Mouse (Mus musculus) hindbrain, embryonic 14.5 days (tissue): ENCODE data around the gene Fam167b. TPM values are rescaled to one million over a fixed set of nuclear protein-coding genes. Genes with fewer than 3 reads are reported as not detected.
A peak's percentile ranks its signal among the peaks of the same experiment; 100 is the strongest.
"Not testable (repeated sequence)": the region's sequence is repeated elsewhere in the genome, so short reads cannot be mapped to it uniquely, and the experiment has no call there.

ENCODE experiments used
- ATAC-seq: fragments of 200-750 bp; cut with Nextera tagmentation; 2 replicates; pipeline ENCODE4 v1.8.0; 2017; ENCODE audit warnings: moderate number of reproducible peaks, mild to moderate bottlenecking, moderate TSS enrichment, moderate library complexity; ENCODE audit not compliant: low FRiP score
- DNase-seq: peaks from one replicate; pipeline ENCODE4 v3.0.0-alpha.2; 2015; ENCODE audit warnings: low spot score
- H3K27ac ChIP-seq: fragments of 300-500 bp; sonication (generic); 2 replicates; pipeline ENCODE4 v1.5.1; 2014; ENCODE audit warnings: mild to moderate bottlenecking, moderate library complexity
- H3K27me3 ChIP-seq: fragments of 300-500 bp; sonication (generic); 2 replicates; pipeline ENCODE4 v1.6.1; 2014; ENCODE audit warnings: mild to moderate bottlenecking, low read length, mixed read lengths; ENCODE audit not compliant: control insufficient read depth, insufficient read depth
- H3K36me3 ChIP-seq: fragments of 300-500 bp; sonication (generic); replicated peaks from 2 replicates; pipeline ENCODE4 v1.6.1; 2014; ENCODE audit not compliant: control insufficient read depth, insufficient read depth
- H3K4me1 ChIP-seq: fragments of 300-500 bp; sonication (generic); replicated peaks from 2 replicates; pipeline ENCODE4 v1.6.1; 2014; ENCODE audit warnings: antibody characterized with exemption, low read length, mixed read lengths; ENCODE audit not compliant: control insufficient read depth, insufficient read depth
- H3K4me2 ChIP-seq: fragments of 300-500 bp; sonication (generic); replicated peaks from 2 replicates; pipeline ENCODE4 v1.6.1; 2014; ENCODE audit warnings: mild to moderate bottlenecking, moderate library complexity
- H3K4me3 ChIP-seq: fragments of 300-500 bp; sonication (generic); replicated peaks from 2 replicates; pipeline ENCODE4 v1.5.1; 2014; ENCODE audit warnings: mild to moderate bottlenecking, low read length
- H3K9ac ChIP-seq: fragments of 300-500 bp; sonication (generic); 2 replicates; pipeline ENCODE4 v1.6.1; 2014
- H3K9me3 ChIP-seq: fragments of 300-500 bp; sonication (generic); 2 replicates; pipeline ENCODE4 v1.6.1; 2016; ENCODE audit warnings: low read length; ENCODE audit not compliant: control insufficient read depth
- WGBS: fragments of 180-500 bp; shearing (Covaris S2); extraction: QIAGEN DNeasy Blood & Tissue Kit; methylation state at CpG from one replicate; pipeline ENCODE4 v1.1.7; 2014; 5-methylcytosine and 5-hydroxymethylcytosine counted together
- microRNA-seq: library from miRNA; unstranded; fragments of <30 nt; microRNA quantifications from one replicate; pipeline ENCODE4, GENCODE M21; 2016
- polyA plus RNA-seq: library from polyadenylated mRNA; unstranded; fragments of >200 nt; fragmentation: Nextera tagmentation; extraction: Ambion mirVana; gene quantifications from 2 replicates; pipeline ENCODE4 v1.2.1, GENCODE M21; 2014

Fam167b gene
- polyA plus RNA-seq, 1 experiment from 2014 or later = 1.0 TPM

DNA sequence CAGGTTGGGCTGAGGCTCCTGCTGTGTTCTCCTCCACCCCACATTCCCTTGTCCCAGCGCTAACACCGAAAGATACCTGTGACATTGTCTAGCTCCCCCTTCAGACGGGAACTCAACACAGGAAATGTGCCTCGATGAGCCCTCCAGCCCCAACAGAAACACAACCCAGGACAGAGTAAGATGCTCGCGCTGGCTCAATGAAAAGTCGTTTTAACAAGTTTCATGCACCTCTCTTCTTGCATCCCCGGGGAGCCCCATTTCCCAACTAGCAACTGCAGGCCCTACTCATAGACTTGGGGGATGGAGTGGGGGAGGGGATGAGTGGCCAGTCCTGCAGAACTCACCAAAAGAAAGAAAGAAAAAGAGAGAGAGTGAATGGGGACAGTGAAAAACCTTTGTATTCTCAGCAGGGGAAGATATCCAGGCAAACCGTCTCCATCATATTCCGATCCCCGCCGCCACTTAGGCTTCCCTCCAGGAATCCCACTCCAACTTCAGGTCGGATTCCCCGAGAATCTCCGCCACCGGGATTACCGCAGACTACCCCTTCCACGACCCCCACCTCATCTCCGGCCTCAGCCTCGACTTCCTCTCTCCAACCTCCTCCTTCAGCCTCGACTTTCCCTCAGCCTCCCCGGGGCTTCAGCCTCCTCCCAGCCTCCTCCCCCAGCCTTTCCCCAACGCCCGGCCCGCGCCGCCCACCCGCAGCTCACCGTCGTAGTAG, 36.3 kb downstream of the Fam167b start:
- peak overlapping the region; percentile 86 for H3K4me3 ChIP-seq
- H3K4me1 ChIP-seq = peaks cover 11% of the 10 kb centered on the region
- peak overlapping the region; percentile 85 for H3K4me2 ChIP-seq
- peak overlapping the region; percentile 77 for H3K27ac ChIP-seq
- no peaks in the 10 kb centered on the region for H3K9me3 ChIP-seq
- no peaks in the 10 kb centered on the region for H3K27me3 ChIP-seq
- ATAC-seq (no peak; the same call in none of the 2 replicates), DNase-seq (peak; percentile 31)
- under 1% methylated on average over 30 of the region's 30 CpGs for WGBS
- H3K9ac ChIP-seq = peak overlapping the region; percentile 85
- 0 out of 2 replicates have a peak, but pooled peaks cover 3% of the 10 kb centered on the region for H3K36me3 ChIP-seq

DNA sequence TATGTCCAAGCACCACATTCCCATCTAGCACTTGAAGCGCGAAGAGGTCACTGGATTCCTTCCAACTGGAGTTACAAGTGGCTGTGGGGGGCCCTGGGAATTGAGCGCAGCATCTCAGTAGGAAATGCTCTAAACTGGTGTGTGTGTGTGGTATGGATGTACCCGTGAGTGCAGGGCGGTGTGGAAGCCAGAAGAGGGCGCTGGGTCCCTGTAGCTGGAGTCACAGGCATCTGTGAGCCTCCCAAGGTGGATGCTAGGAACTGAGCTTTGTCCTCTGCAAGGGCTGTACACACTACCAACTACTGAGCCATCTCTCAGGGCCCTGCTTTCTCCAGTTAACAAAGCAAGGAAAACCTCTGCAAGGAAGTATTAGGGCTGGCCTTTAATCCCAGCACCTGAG, 38.3 kb downstream of the Fam167b start:
- no peaks in the 10 kb centered on the region for H3K9me3 ChIP-seq
- no peaks in the 10 kb centered on the region for H3K27me3 ChIP-seq
- H3K27ac ChIP-seq = no peak overlapping the region
- H3K4me1 ChIP-seq = peaks cover 11% of the 10 kb centered on the region
- DNase-seq = no peak
- H3K9ac ChIP-seq = no peak overlapping the region
- H3K4me3 ChIP-seq = no peak overlapping the region
- WGBS = 90% methylated on average over 6 of the region's 6 CpGs
- H3K36me3 ChIP-seq = 0 out of 2 replicates have a peak, but pooled peaks cover 3% of the 10 kb centered on the region
- no peak for ATAC-seq
- no peak overlapping the region for H3K4me2 ChIP-seq

DNA sequence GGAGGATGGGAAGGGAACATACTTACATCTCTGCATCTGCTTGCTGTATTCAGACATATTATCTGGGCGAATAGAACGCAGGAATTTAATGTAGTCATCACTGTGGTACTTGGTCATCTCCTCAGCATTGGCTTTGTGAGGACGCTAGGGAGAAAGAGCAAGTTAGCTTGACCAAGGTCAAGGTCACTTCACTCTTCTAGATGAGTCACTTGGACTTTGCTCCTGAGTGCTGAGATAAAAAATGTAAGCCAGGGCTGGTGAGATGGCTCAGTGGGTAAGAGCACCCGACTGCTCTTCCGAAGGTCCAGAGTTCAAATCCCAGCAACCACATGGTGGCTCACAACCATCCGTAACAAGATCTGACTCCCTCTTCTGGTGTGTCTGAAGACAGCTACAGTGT, 49.4 kb downstream of the Fam167b start:
- ATAC-seq, H3K9me3 ChIP-seq, DNase-seq, H3K9ac ChIP-seq, H3K4me3 ChIP-seq, H3K4me1 ChIP-seq, H3K27ac ChIP-seq, H3K4me2 ChIP-seq, H3K27me3 ChIP-seq: not testable (repeated sequence)
- peaks cover 83% of the 10 kb centered on the region for H3K36me3 ChIP-seq
- WGBS = 95% methylated on average over 5 of the region's 6 CpGs

Small RNA genes lying within 50 kb of the gene (microRNA-seq; reads per million reads assigned to microRNA genes)
- gene Mir8119 = not detected

Other genes with a start within 250 kb of the Fam167b start
- 251 and 261 TPM in 2 replicates for gene Rbbp4, start 243.2 kb downstream of the Fam167b start, polyA plus RNA-seq
- gene Zbtb8os, start 242.9 kb downstream of the Fam167b start, polyA plus RNA-seq = 17.7 and 23.7 TPM in 2 replicates
- gene Zbtb8a, start 200.4 kb downstream of the Fam167b start, polyA plus RNA-seq = 11.4 and 14.6 TPM in 2 replicates
- gene Zbtb8b, start 137.7 kb downstream of the Fam167b start, polyA plus RNA-seq = 15.0 and 17.6 TPM in 2 replicates
- gene Bsdc1, start 117.0 kb downstream of the Fam167b start, polyA plus RNA-seq = 29.5 and 33.8 TPM in 2 replicates
- 0.16 and 0.46 TPM in 2 replicates for gene Tssk3, start 87.5 kb downstream of the Fam167b start, polyA plus RNA-seq
- 0.55 and 0.78 TPM in 2 replicates for gene Fam229a, start 87.4 kb downstream of the Fam167b start, polyA plus RNA-seq
- gene Marcksl1, start 65.0 kb downstream of the Fam167b start, polyA plus RNA-seq = 1,580 and 1,755 TPM in 2 replicates
- gene Hdac1, start 35.8 kb downstream of the Fam167b start, polyA plus RNA-seq = 76.0 and 79.8 TPM in 2 replicates
- 10.6 and 13.0 TPM in 2 replicates for gene Lck, start 4.9 kb downstream of the Fam167b start, polyA plus RNA-seq
- gene Eif3i, start 22.1 kb upstream of the Fam167b start, polyA plus RNA-seq = 226 and 227 TPM in 2 replicates
- 166 and 188 TPM in 2 replicates for gene Tmem234, start 22.1 kb upstream of the Fam167b start, polyA plus RNA-seq
- 2.7 and 5.4 TPM in 2 replicates for gene Dcdc2b, start 35.7 kb upstream of the Fam167b start, polyA plus RNA-seq
- 28.5 and 31.3 TPM in 2 replicates for gene Iqcc, start 40.5 kb upstream of the Fam167b start, polyA plus RNA-seq
- gene Ccdc28b, start 45.4 kb upstream of the Fam167b start, polyA plus RNA-seq = 127 and 128 TPM in 2 replicates
- gene Txlna, start 62.5 kb upstream of the Fam167b start, polyA plus RNA-seq = 48.5 and 52.9 TPM in 2 replicates
- 16.3 and 21.3 TPM in 2 replicates for gene Kpna6, start 94.2 kb upstream of the Fam167b start, polyA plus RNA-seq
- 25.6 and 29.5 TPM in 2 replicates for gene Tmem39b, start 118.3 kb upstream of the Fam167b start, polyA plus RNA-seq
- gene Khdrbs1, start 163.8 kb upstream of the Fam167b start, polyA plus RNA-seq = 120 and 125 TPM in 2 replicates
- gene Ptp4a2, start 232.7 kb upstream of the Fam167b start, polyA plus RNA-seq = 199 and 211 TPM in 2 replicates